Mouse (Mus musculus) stomach, postnatal 0 days (tissue): ENCODE measurements around the gene Ptprm.

Source experiments
- CTCF ChIP-seq: IDR thresholded peaks from 2 replicates; pipeline ENCODE4 v1.5.1; 2016; ENCODE audit warnings: antibody characterized with exemption, low read depth, mild to moderate bottlenecking, moderate library complexity
- EP300 ChIP-seq: optimal IDR thresholded peaks from 2 replicates; pipeline ENCODE3; 2016; ENCODE audit warnings: antibody characterized with exemption

GRCm38 (mm10) chr17:66699896-66700295 is 654.4 kb downstream of the Ptprm start:
- TF ChIP-seq CTCF: no peak
- no peak for TF ChIP-seq EP300
